Mouse (Mus musculus) embryonic facial prominence, embryonic 12.5 days (tissue): ENCODE results near the gene Slc29a3. TPM values are rescaled to one million over a fixed set of nuclear protein-coding genes. Genes with fewer than 3 reads are reported as not detected.
"Not testable (repeated sequence)": the region's sequence is repeated elsewhere in the genome, so short reads cannot be mapped to it uniquely, and the experiment has no call there.

Experiments
- ATAC-seq: fragments of 200-750 bp; cut with Nextera tagmentation; 2 replicates; pipeline ENCODE4 v1.8.0; 2017; ENCODE audit not compliant: insufficient number of reproducible peaks, insufficient read depth, low FRiP score, low TSS enrichment
- H3K27ac ChIP-seq: fragments of 300-500 bp; sonication (generic); 2 replicates; pipeline ENCODE4 v1.5.1; 2016; ENCODE audit warnings: mild to moderate bottlenecking
- H3K27me3 ChIP-seq: fragments of 300-500 bp; sonication (generic); 2 replicates; pipeline ENCODE4 v1.6.1; 2016; ENCODE audit warnings: mild to moderate bottlenecking, moderate library complexity
- H3K36me3 ChIP-seq: fragments of 300-500 bp; sonication (generic); 2 replicates; pipeline ENCODE4 v1.6.1; 2016; ENCODE audit warnings: mild to moderate bottlenecking
- H3K4me1 ChIP-seq: fragments of 300-500 bp; sonication (generic); 2 replicates; pipeline ENCODE4 v1.6.1; 2016
- H3K4me2 ChIP-seq: fragments of 300-500 bp; sonication (generic); replicated peaks from 2 replicates; pipeline ENCODE4 v1.6.1; 2016; ENCODE audit warnings: mild to moderate bottlenecking, moderate library complexity
- H3K4me3 ChIP-seq: fragments of 300-500 bp; sonication (generic); 2 replicates; pipeline ENCODE4 v1.5.1; 2016; ENCODE audit warnings: mild to moderate bottlenecking
- H3K9ac ChIP-seq: fragments of 300-500 bp; sonication (generic); 2 replicates; pipeline ENCODE4 v1.6.1; 2016; ENCODE audit warnings: mild to moderate bottlenecking, moderate library complexity
- H3K9me3 ChIP-seq: fragments of 300-500 bp; sonication (generic); 2 replicates; pipeline ENCODE4 v1.6.1; 2016; ENCODE audit warnings: mild to moderate bottlenecking, moderate library complexity
- WGBS: fragments of 180-500 bp; shearing (Covaris S2); methylation state at CpG from one replicate; pipeline ENCODE4 v1.1.7; 2016; 5-methylcytosine and 5-hydroxymethylcytosine counted together
- polyA plus RNA-seq: library from polyadenylated mRNA; unstranded; fragments of >200 nt; fragmentation: Nextera tagmentation; extraction: Ambion mirVana; gene quantifications from 2 replicates; pipeline ENCODE4 v1.2.1, GENCODE M21; 2016

Slc29a3 gene
- polyA plus RNA-seq, 1 experiment from 2014 or later: 13.0 TPM

- Histone ChIP-seq H3K4me3 (no peak overlapping the region), H3K4me2 (no peak overlapping the region), H3K4me1 (no peaks in the 10 kb centered on the region), H3K36me3 (peaks cover 4% of the 10 kb centered on the region; the same call in 1 of the 2 replicates), H3K27me3 (no peaks in the 10 kb centered on the region), H3K9ac (no peak overlapping the region), H3K9me3 (no peaks in the 10 kb centered on the region), H3K27ac (no peak overlapping the region)
- WGBS: 8% methylated on average over 14 of the region's 14 CpGs
- ATAC-seq: peak; percentile 79; the same call in 1 of the 2 replicates
Measured at GRCm38 (mm10) chr10:60760377-60760776, 7.8 kb upstream of the Slc29a3 start.

- Histone ChIP-seq H3K4me3 (no peak overlapping the region), H3K9ac (no peak overlapping the region), H3K4me2 (no peak overlapping the region), H3K4me1 (0 out of 2 replicates have a peak, but pooled peaks cover 3% of the 10 kb centered on the region), H3K9me3 (no peaks in the 10 kb centered on the region), H3K27me3 (no peaks in the 10 kb centered on the region), H3K36me3 (no peaks in the 10 kb centered on the region), H3K27ac (no peak overlapping the region)
- no peak for ATAC-seq
- WGBS: 6% methylated on average over 7 of the region's 7 CpGs
Measured at GRCm38 (mm10) chr10:60756992-60757391, 4.4 kb upstream of the Slc29a3 start.

- H3K4me3 ChIP-seq: no peak overlapping the region
- H3K36me3 ChIP-seq: no peaks in the 10 kb centered on the region
- H3K9ac ChIP-seq: no peak overlapping the region
- no peak for ATAC-seq
- H3K4me1 ChIP-seq: peaks cover 3% of the 10 kb centered on the region; the same call in 1 of the 2 replicates
- no peak overlapping the region for H3K27ac ChIP-seq
- no peaks in the 10 kb centered on the region for H3K27me3 ChIP-seq
- no peaks in the 10 kb centered on the region for H3K9me3 ChIP-seq
- no peak overlapping the region for H3K4me2 ChIP-seq
Measured at GRCm38 (mm10) chr10:60756146-60756545, 3.6 kb upstream of the Slc29a3 start.

GRCm38 (mm10) chr10:60753941-60754340, 1.3 kb upstream of the Slc29a3 start:
- WGBS: 75% methylated on average over 8 of the region's 8 CpGs

GRCm38 (mm10) chr10:60753261-60753660, 667 bp upstream of the Slc29a3 start:
- H3K36me3 ChIP-seq: 0 out of 2 replicates have a peak, but pooled peaks cover 6% of the 10 kb centered on the region
- WGBS: 67% methylated on average over 9 of the region's 9 CpGs
- ATAC-seq: no peak
- H3K27ac ChIP-seq: no peak overlapping the region
- H3K4me1 ChIP-seq: peaks cover 3% of the 10 kb centered on the region; the same call in 1 of the 2 replicates
- H3K27me3 ChIP-seq: no peaks in the 10 kb centered on the region
- 0 out of 2 replicates have a peak overlapping the region, but pooled peaks have one; percentile 81 for H3K9ac ChIP-seq
- no peak overlapping the region for H3K4me3 ChIP-seq
- no peaks in the 10 kb centered on the region for H3K9me3 ChIP-seq
- H3K4me2 ChIP-seq: peak overlapping the region; percentile 71

More at GRCm38 (mm10) chr10:60753941-60754340, 1.3 kb upstream of the Slc29a3 start:
- no peak overlapping the region for H3K4me2 ChIP-seq
- no peaks in the 10 kb centered on the region for H3K9me3 ChIP-seq
- H3K4me1 ChIP-seq: peaks cover 3% of the 10 kb centered on the region; the same call in 1 of the 2 replicates
- H3K27ac ChIP-seq: no peak overlapping the region
- no peak overlapping the region for H3K9ac ChIP-seq
- 0 out of 2 replicates have a peak, but pooled peaks cover 5% of the 10 kb centered on the region for H3K36me3 ChIP-seq
- H3K27me3 ChIP-seq: no peaks in the 10 kb centered on the region
- ATAC-seq: no peak
- no peak overlapping the region for H3K4me3 ChIP-seq

GRCm38 (mm10) chr10:60747667-60748212, 4.9 kb downstream of the Slc29a3 start:
- H3K36me3 ChIP-seq: peaks cover 17% of the 10 kb centered on the region; the same call in 1 of the 2 replicates
- H3K4me3 ChIP-seq: no peak overlapping the region
- H3K9me3 ChIP-seq: no peaks in the 10 kb centered on the region
- H3K4me1 ChIP-seq: no peaks in the 10 kb centered on the region; the same call in 1 of the 2 replicates
- ATAC-seq: no peak
- H3K9ac ChIP-seq: no peak overlapping the region
- WGBS: 86% methylated on average over 6 of the region's 6 CpGs
- no peak overlapping the region for H3K4me2 ChIP-seq
- H3K27ac ChIP-seq: no peak overlapping the region
- no peaks in the 10 kb centered on the region for H3K27me3 ChIP-seq

- no peak for ATAC-seq
- WGBS: 88% methylated on average over 2 of the region's 2 CpGs
Measured at GRCm38 (mm10) chr10:60746512-60746911, 6.1 kb downstream of the Slc29a3 start.

GRCm38 (mm10) chr10:60744543-60745290, 7.9 kb downstream of the Slc29a3 start:
- no peaks in the 10 kb centered on the region for H3K9me3 ChIP-seq
- no peak overlapping the region for H3K4me2 ChIP-seq
- no peak for ATAC-seq
- no peak overlapping the region for H3K27ac ChIP-seq
- no peak overlapping the region for H3K9ac ChIP-seq
- no peaks in the 10 kb centered on the region for H3K27me3 ChIP-seq
- no peaks in the 10 kb centered on the region for H3K4me1 ChIP-seq
- WGBS: 90% methylated on average over 14 of the region's 14 CpGs
- H3K4me3 ChIP-seq: no peak overlapping the region
- peaks cover 22% of the 10 kb centered on the region; the same call in 1 of the 2 replicates for H3K36me3 ChIP-seq

More at GRCm38 (mm10) chr10:60746512-60746911, 6.1 kb downstream of the Slc29a3 start:
- no peaks in the 10 kb centered on the region; the same call in 1 of the 2 replicates for H3K4me1 ChIP-seq
- H3K4me3 ChIP-seq: no peak overlapping the region
- no peaks in the 10 kb centered on the region for H3K9me3 ChIP-seq
- H3K27ac ChIP-seq: no peak overlapping the region
- no peak overlapping the region for H3K4me2 ChIP-seq
- no peaks in the 10 kb centered on the region for H3K27me3 ChIP-seq
- H3K9ac ChIP-seq: no peak overlapping the region
- peaks cover 22% of the 10 kb centered on the region; the same call in 1 of the 2 replicates for H3K36me3 ChIP-seq

- 70% methylated on average over 9 of the region's 9 CpGs for WGBS
- H3K27me3 ChIP-seq: no peaks in the 10 kb centered on the region
- ATAC-seq: no peak
- no peak overlapping the region for H3K4me3 ChIP-seq
- no peak overlapping the region for H3K9ac ChIP-seq
- H3K36me3 ChIP-seq: peaks cover 17% of the 10 kb centered on the region; the same call in 1 of the 2 replicates
- H3K27ac ChIP-seq: no peak overlapping the region
- no peaks in the 10 kb centered on the region for H3K9me3 ChIP-seq
- no peak overlapping the region for H3K4me2 ChIP-seq
- no peaks in the 10 kb centered on the region for H3K4me1 ChIP-seq
Measured at GRCm38 (mm10) chr10:60743681-60744080, 8.9 kb downstream of the Slc29a3 start.

- Histone ChIP-seq H3K9me3 (no peaks in the 10 kb centered on the region), H3K4me2 (no peak overlapping the region), H3K36me3 (peaks cover 14% of the 10 kb centered on the region; the same call in 1 of the 2 replicates), H3K9ac (no peak overlapping the region), H3K4me3 (no peak overlapping the region), H3K4me1 (no peaks in the 10 kb centered on the region), H3K27me3 (no peaks in the 10 kb centered on the region), H3K27ac (no peak overlapping the region)
- WGBS: 81% methylated on average over 6 of the region's 6 CpGs
- no peak for ATAC-seq
Measured at GRCm38 (mm10) chr10:60742942-60743341, 9.7 kb downstream of the Slc29a3 start.

- not testable (repeated sequence) for H3K27ac ChIP-seq, H3K9ac ChIP-seq, ATAC-seq, H3K4me2 ChIP-seq, H3K27me3 ChIP-seq, H3K9me3 ChIP-seq, H3K4me1 ChIP-seq, H3K4me3 ChIP-seq
- 0 out of 2 replicates have a peak, but pooled peaks cover 11% of the 10 kb centered on the region for H3K36me3 ChIP-seq
- WGBS: 53% methylated on average over 1 of the region's 1 CpGs
Measured at GRCm38 (mm10) chr10:60742296-60742695, 10.3 kb downstream of the Slc29a3 start.

GRCm38 (mm10) chr10:60741435-60741834, 11.2 kb downstream of the Slc29a3 start:
- Histone ChIP-seq H3K27me3 (no peaks in the 10 kb centered on the region), H3K9me3 (no peaks in the 10 kb centered on the region), H3K27ac (no peak overlapping the region), H3K4me1 (no peaks in the 10 kb centered on the region), H3K4me2 (no peak overlapping the region), H3K4me3 (no peak overlapping the region), H3K36me3 (peaks cover 15% of the 10 kb centered on the region; the same call in 1 of the 2 replicates), H3K9ac (no peak overlapping the region)
- ATAC-seq: no peak
- 82% methylated on average over 7 of the region's 7 CpGs for WGBS
